Mouse (Mus musculus): Measurements from ENCODE around the gene Vps41. TPM values are rescaled to one million over a fixed set of nuclear protein-coding genes. Genes with fewer than 3 reads are reported as not detected.

Vps41 gene
- polyA plus RNA-seq, 1 experiment from 2014 or later: 120 TPM

GRCm38 (mm10) chr13:18914774-18915173 is 197.7 kb downstream of the Vps41 start:
- H3K36me3 ChIP-seq (replicated peaks): no peaks in the 10 kb centered on the region
- H3K9me3 ChIP-seq: no peaks in the 10 kb centered on the region
- H3K4me2 ChIP-seq: no peak overlapping the region
- H3K9ac ChIP-seq: no peak overlapping the region
- H3K4me3 ChIP-seq: no peak overlapping the region
- no peak for ATAC-seq (replicated peaks)
- H3K27me3 ChIP-seq (replicated peaks): no peaks in the 10 kb centered on the region
- no peak overlapping the region for H3K27ac ChIP-seq
- 92% methylated on average over 4 of the region's 4 CpGs for WGBS
- H3K4me1 ChIP-seq: no peaks in the 10 kb centered on the region

Other genes with a start within 250 kb of the Vps41 start
- 53.4 and 53.9 TPM in 2 replicates for gene Amph, start 230.9 kb downstream of the Vps41 start, polyA plus RNA-seq (2015; fragmentation: Nextera tagmentation; extraction: Ambion mirVana)